Mouse (Mus musculus) midbrain, embryonic 12.5 days (tissue): ENCODE results near the gene Grtp1. TPM values are rescaled to one million over a fixed set of nuclear protein-coding genes. Genes with fewer than 3 reads are reported as not detected.

ENCODE experiments used
- ATAC-seq: fragments of 200-750 bp; cut with Nextera tagmentation; 2 replicates; pipeline ENCODE4 v1.8.0; 2017; ENCODE audit warnings: low read depth, moderate TSS enrichment, moderate library complexity; ENCODE audit not compliant: low FRiP score
- H3K27ac ChIP-seq: fragments of 300-500 bp; sonication (generic); replicated peaks from 2 replicates; pipeline ENCODE4 v1.5.1; 2016; ENCODE audit warnings: mild to moderate bottlenecking
- H3K27me3 ChIP-seq: fragments of 300-500 bp; sonication (generic); 2 replicates; pipeline ENCODE4 v1.6.1; 2016; ENCODE audit warnings: mild to moderate bottlenecking
- H3K36me3 ChIP-seq: fragments of 300-500 bp; sonication (generic); 2 replicates; pipeline ENCODE4 v1.6.1; 2016
- H3K4me1 ChIP-seq: fragments of 300-500 bp; sonication (generic); 2 replicates; pipeline ENCODE4 v1.6.1; 2016
- H3K4me2 ChIP-seq: fragments of 300-500 bp; sonication (generic); replicated peaks from 2 replicates; pipeline ENCODE4 v1.6.1; 2016; ENCODE audit warnings: mild to moderate bottlenecking, moderate library complexity
- H3K4me3 ChIP-seq: fragments of 300-500 bp; sonication (generic); 2 replicates; pipeline ENCODE4 v1.5.1; 2016; ENCODE audit warnings: mild to moderate bottlenecking
- H3K9ac ChIP-seq: fragments of 300-500 bp; sonication (generic); replicated peaks from 2 replicates; pipeline ENCODE4 v1.6.1; 2016; ENCODE audit warnings: mild to moderate bottlenecking, moderate library complexity
- H3K9me3 ChIP-seq: fragments of 300-500 bp; sonication (generic); 2 replicates; pipeline ENCODE4 v1.6.1; 2016; ENCODE audit warnings: mild to moderate bottlenecking
- WGBS: fragments of 180-500 bp; shearing (Covaris S2); methylation state at CpG from one replicate; pipeline ENCODE4 v1.1.7; 2016; 5-methylcytosine and 5-hydroxymethylcytosine counted together
- polyA plus RNA-seq: library from polyadenylated mRNA; unstranded; fragments of >200 nt; fragmentation: Nextera tagmentation; extraction: Ambion mirVana; gene quantifications from 2 replicates; pipeline ENCODE4 v1.2.1, GENCODE M21; 2016

Gene Grtp1
- polyA plus RNA-seq, 1 experiment from 2014 or later = 16.4 TPM

DNA sequence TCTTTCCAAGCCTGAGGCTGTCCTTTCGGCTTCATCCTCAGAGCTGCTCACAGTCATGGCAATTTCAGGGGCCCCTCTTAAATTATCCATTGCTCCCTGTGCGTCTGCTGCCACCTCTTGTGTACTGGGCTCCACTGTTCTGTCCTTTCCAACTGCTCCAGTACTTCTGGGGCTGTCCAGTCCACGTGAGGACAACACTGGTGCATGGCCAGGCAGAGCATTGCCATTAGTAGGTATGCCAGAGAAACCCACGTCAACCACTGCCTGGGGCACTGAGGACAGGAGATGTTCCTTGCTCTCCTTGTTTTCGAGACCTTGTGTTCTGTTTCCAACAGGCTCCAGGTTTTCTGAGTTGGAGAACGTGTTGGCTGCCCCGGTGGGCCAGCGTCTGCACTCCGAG, 24.0 kb upstream of the Grtp1 start:
- no peak overlapping the region for H3K4me2 ChIP-seq
- no peak overlapping the region for H3K27ac ChIP-seq
- H3K27me3 ChIP-seq = no peaks in the 10 kb centered on the region; the same call in none of the 2 replicates
- no peak overlapping the region for H3K4me3 ChIP-seq
- no peak overlapping the region for H3K9ac ChIP-seq
- no peaks in the 10 kb centered on the region for H3K36me3 ChIP-seq
- peaks cover 13% of the 10 kb centered on the region for H3K4me1 ChIP-seq
- H3K9me3 ChIP-seq = no peaks in the 10 kb centered on the region
- no peak for ATAC-seq
- WGBS = 90% methylated on average over 9 of the region's 9 CpGs

DNA sequence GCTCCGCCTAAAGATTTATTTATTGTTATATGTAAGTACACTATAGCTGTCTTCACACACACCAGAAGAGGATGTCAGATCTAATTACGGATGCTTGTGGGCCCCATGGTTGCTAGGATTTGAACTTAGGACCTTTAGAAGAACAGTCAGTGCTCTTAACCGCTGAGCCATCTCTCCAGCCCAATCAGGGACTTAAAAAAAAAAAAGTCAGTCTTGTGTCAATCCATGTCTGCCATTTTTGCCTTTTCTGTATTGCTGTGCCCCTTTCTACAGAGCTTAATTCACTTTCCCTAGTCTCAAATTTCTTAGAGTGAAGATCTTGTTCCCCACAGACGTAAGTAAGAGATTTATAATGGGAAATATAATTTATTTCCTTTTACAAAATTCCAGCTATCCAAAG, 18.0 kb upstream of the Grtp1 start:
- H3K4me1 ChIP-seq = peaks cover 4% of the 10 kb centered on the region
- no peak overlapping the region for H3K4me2 ChIP-seq
- no peak for ATAC-seq
- H3K9me3 ChIP-seq = no peaks in the 10 kb centered on the region
- H3K27me3 ChIP-seq = peaks cover 4% of the 10 kb centered on the region; the same call in 1 of the 2 replicates
- H3K4me3 ChIP-seq = no peak overlapping the region
- H3K27ac ChIP-seq = no peak overlapping the region
- no peak overlapping the region for H3K9ac ChIP-seq
- 83% methylated on average over 4 of the region's 4 CpGs for WGBS
- no peaks in the 10 kb centered on the region for H3K36me3 ChIP-seq

DNA sequence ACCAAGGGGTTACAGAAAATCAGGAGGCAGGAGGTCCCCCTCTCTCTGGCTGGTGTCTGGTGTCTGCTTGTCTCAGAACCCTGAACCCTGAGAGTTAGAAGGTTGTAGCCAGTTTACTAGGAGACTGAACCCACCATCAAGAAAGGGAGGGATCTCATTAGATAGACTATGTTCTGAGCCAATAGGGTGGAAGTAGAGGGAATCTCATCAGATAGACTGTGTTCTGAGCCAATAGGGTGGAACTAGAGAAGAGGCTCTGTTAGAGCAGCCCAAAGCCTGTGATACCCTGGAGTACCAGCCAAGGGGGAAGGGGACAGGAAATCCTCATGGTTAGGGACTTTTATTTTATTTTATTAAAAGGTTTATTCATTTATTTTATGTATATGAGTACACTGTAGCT, 17.6 kb upstream of the Grtp1 start:
- Histone ChIP-seq H3K4me2 (no peak overlapping the region), H3K4me3 (no peak overlapping the region), H3K27ac (no peak overlapping the region), H3K4me1 (peaks cover 8% of the 10 kb centered on the region), H3K27me3 (peaks cover 5% of the 10 kb centered on the region; the same call in 1 of the 2 replicates), H3K36me3 (no peaks in the 10 kb centered on the region), H3K9me3 (no peaks in the 10 kb centered on the region), H3K9ac (no peak overlapping the region)
- no peak for ATAC-seq

DNA sequence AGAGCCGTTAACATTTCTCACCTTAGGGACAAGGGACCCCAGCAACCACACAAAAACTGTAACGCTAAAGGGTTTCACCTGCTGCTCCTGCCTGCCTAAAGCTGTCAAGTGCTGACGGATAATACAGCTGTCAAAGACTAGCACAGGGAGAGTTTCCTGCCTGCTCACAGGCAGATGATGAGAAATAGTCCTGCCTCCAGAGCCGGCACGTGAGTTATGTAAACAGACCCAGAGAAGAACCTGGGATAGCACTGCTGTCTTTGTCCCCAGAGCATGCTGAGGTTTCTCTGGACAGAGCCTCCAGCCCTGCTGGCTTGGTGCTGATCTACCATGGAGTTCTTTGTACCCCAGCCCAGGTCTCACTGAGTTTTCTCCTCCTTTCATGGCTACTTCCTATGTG, 16.7 kb upstream of the Grtp1 start:
- Histone ChIP-seq H3K4me1 (peaks cover 9% of the 10 kb centered on the region), H3K27me3 (0 out of 2 replicates have a peak, but pooled peaks cover 5% of the 10 kb centered on the region), H3K9ac (no peak overlapping the region), H3K4me3 (no peak overlapping the region), H3K4me2 (no peak overlapping the region), H3K9me3 (no peaks in the 10 kb centered on the region), H3K36me3 (no peaks in the 10 kb centered on the region), H3K27ac (no peak overlapping the region)
- 71% methylated on average over 5 of the region's 5 CpGs for WGBS
- ATAC-seq = no peak

DNA sequence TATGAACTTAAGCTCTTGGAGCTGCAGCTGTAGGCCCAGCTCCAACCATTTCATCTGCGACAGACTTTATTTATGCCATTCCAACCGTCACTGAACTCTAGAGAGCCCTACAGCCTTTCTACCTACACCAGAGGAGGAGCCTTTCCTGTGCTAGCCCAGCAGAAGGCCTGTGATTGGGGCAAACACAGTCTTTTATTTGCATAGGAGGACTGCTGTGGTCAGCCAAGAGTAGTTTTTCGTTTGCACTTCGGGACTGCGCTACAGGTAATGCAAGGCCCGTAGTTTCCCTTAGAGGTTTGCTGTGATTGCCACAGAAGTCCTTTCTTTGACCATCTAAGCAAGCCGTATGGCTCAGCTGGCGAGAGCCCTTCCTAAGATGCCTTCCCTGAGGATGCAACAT, 16.0 kb upstream of the Grtp1 start:
- WGBS = 76% methylated on average over 8 of the region's 8 CpGs
- Histone ChIP-seq H3K27ac (no peak overlapping the region), H3K9me3 (no peaks in the 10 kb centered on the region), H3K4me2 (no peak overlapping the region), H3K27me3 (0 out of 2 replicates have a peak, but pooled peaks cover 5% of the 10 kb centered on the region), H3K4me3 (no peak overlapping the region), H3K4me1 (peaks cover 9% of the 10 kb centered on the region), H3K9ac (no peak overlapping the region), H3K36me3 (no peaks in the 10 kb centered on the region)
- no peak for ATAC-seq

DNA sequence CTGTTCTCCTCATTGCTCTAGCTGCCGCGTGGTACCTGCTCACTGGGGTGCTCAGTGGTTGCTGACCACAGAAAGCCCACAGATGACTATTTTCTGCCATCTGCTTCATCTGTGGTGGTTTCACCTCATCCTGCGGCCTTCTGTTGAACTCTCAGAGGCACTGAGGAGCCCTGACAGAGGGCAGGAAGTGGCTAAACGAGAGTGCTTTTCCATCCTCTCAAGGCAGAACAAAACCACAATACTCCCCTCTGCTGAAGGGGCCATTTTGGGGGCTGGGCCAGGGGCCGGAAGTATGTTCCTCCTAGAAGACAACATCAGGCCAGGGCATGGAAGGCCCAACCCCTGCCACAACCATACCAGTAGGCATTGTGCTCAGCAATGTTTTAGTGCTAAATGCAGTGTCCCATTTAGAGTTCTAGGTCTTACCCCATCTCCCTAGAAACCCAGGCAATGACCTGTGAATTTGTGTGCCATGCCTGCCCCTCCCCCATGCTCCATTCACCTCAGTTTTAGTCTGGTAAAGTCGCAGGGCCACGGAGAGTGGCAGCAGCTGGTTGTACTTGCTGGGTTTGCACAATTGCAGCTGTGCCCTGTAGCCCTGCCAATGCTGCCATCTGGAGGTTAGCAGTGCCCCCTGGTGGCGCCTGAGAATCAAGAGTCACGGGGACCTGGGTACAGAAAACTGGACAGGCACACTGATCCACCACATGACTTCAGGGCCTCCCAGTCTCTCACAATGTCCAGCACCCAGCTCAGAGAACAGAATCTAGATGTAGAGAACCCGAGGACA, 13.3 kb upstream of the Grtp1 start:
- peaks cover 9% of the 10 kb centered on the region for H3K4me1 ChIP-seq
- no peaks in the 10 kb centered on the region for H3K9me3 ChIP-seq
- H3K36me3 ChIP-seq = no peaks in the 10 kb centered on the region
- 29% methylated on average over 10 of the region's 10 CpGs for WGBS
- H3K4me2 ChIP-seq = 0 out of 2 replicates have a peak overlapping the region, but pooled peaks have one; percentile 39
- ATAC-seq = peak; percentile 82
- H3K27ac ChIP-seq = no peak overlapping the region
- H3K9ac ChIP-seq = no peak overlapping the region
- H3K4me3 ChIP-seq = no peak overlapping the region
- 0 out of 2 replicates have a peak, but pooled peaks cover 5% of the 10 kb centered on the region for H3K27me3 ChIP-seq

DNA sequence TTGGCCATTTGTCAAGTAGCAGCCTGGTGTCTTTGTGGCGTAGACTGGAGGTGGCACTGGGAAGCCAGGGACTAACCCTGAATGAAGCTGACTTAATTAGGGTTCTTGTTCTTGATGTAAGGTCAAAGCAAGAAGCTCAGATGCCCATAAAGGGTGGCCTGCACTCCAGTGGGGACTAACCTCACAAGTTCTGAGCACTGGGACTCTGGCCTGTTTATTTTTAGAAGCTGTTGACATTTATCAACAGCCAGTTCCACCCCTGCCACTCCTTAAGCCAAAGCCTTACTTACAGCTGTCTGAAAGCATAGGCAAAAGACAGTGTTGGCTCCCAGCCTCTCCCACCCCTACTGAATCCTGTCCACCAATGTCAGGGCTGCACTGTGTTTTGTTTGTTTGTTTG, 9.3 kb upstream of the Grtp1 start:
- ATAC-seq = no peak

DNA sequence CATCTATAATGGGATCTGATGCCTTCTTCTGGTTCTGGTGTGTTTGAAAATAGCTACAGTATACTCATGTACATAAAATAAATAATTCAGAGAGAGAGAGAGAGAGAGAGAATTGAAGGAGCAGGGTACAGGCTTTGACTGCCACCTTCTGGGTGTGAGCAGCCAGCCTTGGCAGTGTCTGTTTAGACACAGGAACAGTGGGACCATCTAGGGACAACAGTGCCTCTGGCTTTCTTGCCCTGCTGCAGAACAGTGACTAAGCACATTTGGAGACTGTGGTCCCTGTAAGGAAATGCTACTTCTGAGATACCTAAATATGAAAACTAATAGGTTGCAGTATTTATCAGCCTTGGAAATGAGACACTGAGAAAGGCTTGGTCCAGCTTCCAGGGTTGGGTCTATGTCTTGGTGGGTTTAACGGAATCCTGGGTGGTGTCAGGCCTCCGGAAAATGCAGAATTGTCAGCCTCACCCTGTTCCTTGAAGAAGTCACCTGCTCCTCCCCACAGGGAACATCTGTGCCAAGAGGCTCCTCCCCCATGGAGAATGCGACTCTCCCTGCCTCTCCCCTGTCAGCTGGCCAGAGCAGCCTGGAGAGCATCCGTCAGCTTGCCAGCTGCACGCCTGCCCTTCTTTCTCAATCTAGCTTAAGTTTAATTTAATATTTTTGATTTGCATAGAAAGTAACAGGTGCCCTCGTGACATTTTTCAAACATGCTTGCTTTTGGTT, 8.4 kb upstream of the Grtp1 start:
- Histone ChIP-seq H3K4me3 (no peak overlapping the region), H3K27me3 (peaks cover 10% of the 10 kb centered on the region; the same call in 1 of the 2 replicates), H3K27ac (no peak overlapping the region), H3K9me3 (no peaks in the 10 kb centered on the region), H3K9ac (no peak overlapping the region), H3K4me2 (no peak overlapping the region), H3K4me1 (peaks cover 9% of the 10 kb centered on the region), H3K36me3 (no peaks in the 10 kb centered on the region)
- 48% methylated on average over 6 of the region's 6 CpGs for WGBS
- ATAC-seq = no peak

More for the DNA sequence above, 9.3 kb upstream of the Grtp1 start:
- Histone ChIP-seq H3K9ac (peak overlapping the region; percentile 32; the same call in 1 of the 2 replicates), H3K4me2 (no peak overlapping the region), H3K27ac (no peak overlapping the region), H3K4me1 (peaks cover 9% of the 10 kb centered on the region), H3K36me3 (no peaks in the 10 kb centered on the region), H3K27me3 (0 out of 2 replicates have a peak, but pooled peaks cover 5% of the 10 kb centered on the region), H3K4me3 (no peak overlapping the region), H3K9me3 (no peaks in the 10 kb centered on the region)
- 78% methylated on average over 1 of the region's 1 CpGs for WGBS

DNA sequence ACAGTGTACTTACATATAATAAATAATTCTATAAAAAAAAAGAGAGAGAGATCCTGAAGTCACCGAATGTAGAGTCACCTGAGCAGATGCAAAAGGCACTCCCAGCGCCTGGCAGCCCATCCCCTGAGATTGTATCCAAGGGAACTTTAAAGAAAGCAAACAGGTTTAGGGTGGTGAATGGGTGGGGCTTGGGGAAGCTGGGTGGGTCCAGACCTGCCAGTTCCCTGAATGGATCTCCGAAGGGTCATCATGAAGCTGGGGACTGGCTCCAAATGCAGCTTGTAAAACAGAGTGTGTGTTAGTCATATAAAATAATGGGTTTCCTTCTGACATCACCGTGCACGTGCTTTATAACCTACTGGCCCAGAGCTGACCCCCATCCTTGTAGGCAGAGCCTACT, 5.9 kb upstream of the Grtp1 start:
- H3K4me3 ChIP-seq = no peak overlapping the region
- H3K27me3 ChIP-seq = peaks cover 30% of the 10 kb centered on the region
- no peaks in the 10 kb centered on the region for H3K9me3 ChIP-seq
- H3K4me2 ChIP-seq = no peak overlapping the region
- no peak overlapping the region for H3K27ac ChIP-seq
- no peak for ATAC-seq
- H3K4me1 ChIP-seq = peaks cover 1% of the 10 kb centered on the region; the same call in 1 of the 2 replicates
- 53% methylated on average over 5 of the region's 5 CpGs for WGBS
- no peak overlapping the region for H3K9ac ChIP-seq
- H3K36me3 ChIP-seq = no peaks in the 10 kb centered on the region

DNA sequence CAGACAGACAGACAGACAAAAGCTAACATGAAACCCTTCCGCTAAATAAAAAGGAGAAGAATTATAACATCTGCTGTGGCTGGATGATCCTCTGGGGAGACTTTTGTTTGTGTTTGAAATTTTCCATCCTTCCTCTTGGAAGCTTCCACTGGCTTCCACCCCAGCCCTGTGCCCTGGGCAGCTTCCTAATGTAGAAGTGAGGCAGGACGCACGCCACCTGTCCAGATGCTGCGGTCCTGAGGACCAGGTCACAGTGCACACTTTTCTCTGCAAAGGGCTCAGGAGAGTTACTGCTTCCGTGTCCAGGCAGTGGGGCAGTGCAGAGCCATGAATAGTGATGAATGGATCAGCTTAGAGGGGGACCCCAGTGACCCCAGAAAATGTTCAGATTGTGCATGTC, 4.9 kb upstream of the Grtp1 start:
- peaks cover 6% of the 10 kb centered on the region for H3K4me1 ChIP-seq
- no peaks in the 10 kb centered on the region for H3K9me3 ChIP-seq
- 84% methylated on average over 5 of the region's 5 CpGs for WGBS
- no peak overlapping the region for H3K4me2 ChIP-seq
- H3K27me3 ChIP-seq = peaks cover 39% of the 10 kb centered on the region
- H3K27ac ChIP-seq = no peak overlapping the region
- H3K4me3 ChIP-seq = no peak overlapping the region
- H3K36me3 ChIP-seq = no peaks in the 10 kb centered on the region
- ATAC-seq = no peak
- H3K9ac ChIP-seq = no peak overlapping the region

DNA sequence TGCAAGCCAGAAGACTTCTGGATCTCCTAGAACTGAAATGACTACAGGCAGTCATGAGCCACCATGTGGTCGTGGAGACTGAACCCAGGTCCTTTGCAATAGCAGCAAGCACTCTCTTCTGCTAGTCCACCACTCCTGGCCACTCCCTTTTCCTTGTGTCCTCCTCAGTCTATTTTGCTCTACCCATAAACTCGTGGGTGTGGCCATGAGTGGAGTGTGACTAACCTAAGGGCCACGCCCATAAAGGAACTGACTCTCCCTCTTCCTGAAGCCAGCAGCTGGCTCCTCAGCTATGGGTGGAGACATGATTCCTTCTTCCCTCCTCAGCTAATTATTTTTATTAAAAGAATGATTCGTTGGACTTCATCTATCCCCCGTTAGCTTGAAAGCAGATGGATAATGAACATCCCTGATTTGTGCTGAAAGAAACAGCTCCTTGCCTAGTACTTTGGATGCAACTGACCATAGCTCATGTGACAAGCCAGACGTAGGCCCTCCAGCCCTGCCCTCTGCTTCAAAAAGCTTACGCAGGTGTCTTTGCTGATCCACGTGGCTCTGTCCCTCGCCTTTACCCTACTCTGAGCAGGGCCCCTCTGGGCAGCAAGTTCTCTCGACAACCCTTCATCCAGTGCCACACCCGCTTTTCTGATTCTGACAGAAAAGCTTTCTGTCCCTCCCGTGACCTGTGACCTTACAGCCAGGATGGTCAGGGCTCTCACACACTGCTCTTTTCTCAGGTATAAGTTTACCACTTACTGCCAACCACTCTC, 4.1 kb upstream of the Grtp1 start:
- no peak overlapping the region for H3K9ac ChIP-seq
- 75% methylated on average over 12 of the region's 12 CpGs for WGBS

DNA sequence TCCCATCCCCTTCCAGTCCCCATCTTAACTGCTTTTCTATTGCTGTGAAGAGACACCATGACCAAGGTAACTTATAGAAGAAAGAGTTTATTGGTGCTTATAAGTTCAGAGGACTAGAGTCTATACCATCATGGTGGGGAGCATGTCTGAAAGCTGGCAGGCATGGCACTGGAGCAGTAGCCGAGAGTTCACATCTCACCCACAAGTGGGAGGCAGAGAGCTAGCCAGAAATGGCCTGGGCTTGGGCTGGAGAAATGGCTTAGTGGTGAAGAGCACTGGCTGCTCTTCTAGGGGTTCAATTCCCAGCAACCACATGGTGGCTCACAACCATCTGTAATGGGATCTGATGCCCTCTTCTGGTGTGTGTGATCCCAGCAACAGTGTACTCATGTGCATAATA, 3.1 kb upstream of the Grtp1 start:
- no peaks in the 10 kb centered on the region for H3K9me3 ChIP-seq
- no peak for ATAC-seq
- WGBS = 76% methylated on average over 1 of the region's 1 CpGs

More for the DNA sequence above, 4.1 kb upstream of the Grtp1 start:
- no peaks in the 10 kb centered on the region for H3K36me3 ChIP-seq
- ATAC-seq = no peak
- H3K4me3 ChIP-seq = no peak overlapping the region
- no peak overlapping the region for H3K4me2 ChIP-seq
- no peaks in the 10 kb centered on the region for H3K9me3 ChIP-seq
- H3K4me1 ChIP-seq = peaks cover 10% of the 10 kb centered on the region
- no peak overlapping the region for H3K27ac ChIP-seq
- H3K27me3 ChIP-seq = peaks cover 45% of the 10 kb centered on the region

More for the DNA sequence above, 3.1 kb upstream of the Grtp1 start:
- no peak overlapping the region for H3K4me2 ChIP-seq
- H3K9ac ChIP-seq = no peak overlapping the region
- no peak overlapping the region for H3K4me3 ChIP-seq
- H3K4me1 ChIP-seq = peaks cover 12% of the 10 kb centered on the region
- H3K36me3 ChIP-seq = no peaks in the 10 kb centered on the region
- peaks cover 48% of the 10 kb centered on the region for H3K27me3 ChIP-seq
- H3K27ac ChIP-seq = no peak overlapping the region
